Mouse (Mus musculus) embryonic facial prominence, embryonic 10.5 days (tissue): ENCODE data around the gene Twf2. TPM values are rescaled to one million over a fixed set of nuclear protein-coding genes. Genes with fewer than 3 reads are reported as not detected.
A peak's percentile ranks its signal among the peaks of the same experiment; 100 is the strongest.

Source experiments
- DNase-seq: peaks from one replicate; pipeline ENCODE4 v3.0.0-alpha.2; 2017; ENCODE audit warnings: low spot score
- H3K27ac ChIP-seq: fragments of 300-500 bp; sonication (generic); replicated peaks from 2 replicates; pipeline ENCODE4 v1.5.1; 2016; ENCODE audit warnings: mild to moderate bottlenecking
- H3K27me3 ChIP-seq: fragments of 300-500 bp; sonication (generic); replicated peaks from 2 replicates; pipeline ENCODE4 v1.6.1; 2016; ENCODE audit warnings: low read depth, mild to moderate bottlenecking; ENCODE audit not compliant: poor library complexity, severe bottlenecking
- H3K36me3 ChIP-seq: fragments of 300-500 bp; sonication (generic); replicated peaks from 2 replicates; pipeline ENCODE4 v1.6.1; 2016; ENCODE audit warnings: mild to moderate bottlenecking, moderate library complexity
- H3K4me1 ChIP-seq: fragments of 300-500 bp; sonication (generic); 2 replicates; pipeline ENCODE4 v1.6.1; 2016
- H3K4me3 ChIP-seq: fragments of 300-500 bp; sonication (generic); 2 replicates; pipeline ENCODE4 v1.5.1; 2016; ENCODE audit warnings: mild to moderate bottlenecking, moderate library complexity
- H3K9me3 ChIP-seq: fragments of 300-500 bp; sonication (generic); 2 replicates; pipeline ENCODE4 v1.6.1; 2016; ENCODE audit warnings: mild to moderate bottlenecking
- WGBS: fragments of 180-500 bp; shearing (Covaris S2); methylation state at CpG from one replicate; pipeline ENCODE4 v1.1.7; 2016; 5-methylcytosine and 5-hydroxymethylcytosine counted together
- polyA plus RNA-seq: library from polyadenylated mRNA; unstranded; fragments of >200 nt; fragmentation: Nextera tagmentation; extraction: Ambion mirVana; gene quantifications from 2 replicates; pipeline ENCODE4 v1.2.1, GENCODE M21; 2016

Gene Twf2
- polyA plus RNA-seq, 1 experiment from 2014 or later, result 74.7 TPM

GRCm38 (mm10) chr9:106222261-106222851, 19.4 kb downstream of the Twf2 start, which contains the start of gene Tlr9:
Gene Tlr9 (plus strand): TSS chr9:106222598.
- 80% methylated on average over 4 of the region's 4 CpGs for WGBS

DNA sequence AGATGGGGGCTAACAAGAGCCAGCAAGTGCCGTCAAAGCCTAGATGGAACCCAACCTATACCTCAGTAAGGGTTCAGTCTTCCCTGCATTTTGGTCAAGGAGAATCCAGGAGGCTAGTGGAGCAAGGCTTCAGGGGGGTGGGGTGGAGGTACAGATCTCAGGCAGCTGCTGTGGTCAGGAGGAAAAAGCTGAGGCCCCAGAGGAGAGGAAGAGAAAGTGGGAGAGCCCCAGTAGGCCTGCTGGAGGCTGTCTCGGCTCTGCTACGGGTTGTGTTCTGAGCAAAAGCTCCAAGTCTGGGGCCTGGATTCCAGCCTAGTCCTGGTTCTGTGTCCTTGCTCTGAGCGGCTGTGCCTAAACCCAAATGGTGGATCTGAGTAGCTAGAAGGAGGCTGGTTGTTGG, 20.1 kb downstream of the Twf2 start:
- no peaks in the 10 kb centered on the region for H3K9me3 ChIP-seq
- H3K27me3 ChIP-seq, result peaks cover 39% of the 10 kb centered on the region
- WGBS, result 91% methylated on average over 4 of the region's 4 CpGs
- no peak overlapping the region for H3K27ac ChIP-seq
- DNase-seq, result no peak
- no peak overlapping the region for H3K4me3 ChIP-seq
- H3K36me3 ChIP-seq, result no peaks in the 10 kb centered on the region
- peaks cover 16% of the 10 kb centered on the region for H3K4me1 ChIP-seq

More at GRCm38 (mm10) chr9:106222261-106222851, 19.4 kb downstream of the Twf2 start, which contains the start of gene Tlr9:
- Histone ChIP-seq H3K4me3 (no peak within 1 kb of the TSS), H3K27me3 (peaks cover 37% of the 10 kb centered on the region), H3K9me3 (no peaks in the 10 kb centered on the region), H3K4me1 (peaks cover 16% of the 10 kb centered on the region), H3K27ac (no peak within 1 kb of the TSS), H3K36me3 (no peaks in the 10 kb centered on the region)
- DNase-seq, result no peak

DNA sequence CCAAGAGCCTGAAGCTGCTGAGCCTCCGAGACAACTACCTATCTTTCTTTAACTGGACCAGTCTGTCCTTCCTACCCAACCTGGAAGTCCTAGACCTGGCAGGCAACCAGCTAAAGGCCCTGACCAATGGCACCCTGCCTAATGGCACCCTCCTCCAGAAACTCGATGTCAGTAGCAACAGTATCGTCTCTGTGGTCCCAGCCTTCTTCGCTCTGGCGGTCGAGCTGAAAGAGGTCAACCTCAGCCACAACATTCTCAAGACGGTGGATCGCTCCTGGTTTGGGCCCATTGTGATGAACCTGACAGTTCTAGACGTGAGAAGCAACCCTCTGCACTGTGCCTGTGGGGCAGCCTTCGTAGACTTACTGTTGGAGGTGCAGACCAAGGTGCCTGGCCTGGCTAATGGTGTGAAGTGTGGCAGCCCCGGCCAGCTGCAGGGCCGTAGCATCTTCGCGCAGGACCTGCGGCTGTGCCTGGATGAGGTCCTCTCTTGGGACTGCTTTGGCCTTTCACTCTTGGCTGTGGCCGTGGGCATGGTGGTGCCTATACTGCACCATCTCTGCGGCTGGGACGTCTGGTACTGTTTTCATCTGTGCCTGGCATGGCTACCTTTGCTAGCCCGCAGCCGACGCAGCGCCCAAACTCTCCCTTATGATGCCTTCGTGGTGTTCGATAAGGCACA, 22.7 kb downstream of the Twf2 start:
- H3K4me1 ChIP-seq, result peaks cover 20% of the 10 kb centered on the region
- peak overlapping the region; percentile 57 for H3K4me3 ChIP-seq
- 61% methylated on average over 24 of the region's 24 CpGs for WGBS
- no peak for DNase-seq
- peaks cover 39% of the 10 kb centered on the region for H3K27me3 ChIP-seq
- peak overlapping the region; percentile 67 for H3K27ac ChIP-seq
- no peaks in the 10 kb centered on the region for H3K9me3 ChIP-seq
- no peaks in the 10 kb centered on the region for H3K36me3 ChIP-seq

GRCm38 (mm10) chr9:106226151-106226682, 23.3 kb downstream of the Twf2 start:
- 6% methylated on average over 34 of the region's 34 CpGs for WGBS
- Histone ChIP-seq H3K27me3 (peaks cover 39% of the 10 kb centered on the region), H3K9me3 (no peaks in the 10 kb centered on the region), H3K27ac (peak overlapping the region; percentile 67), H3K4me1 (peaks cover 20% of the 10 kb centered on the region), H3K36me3 (no peaks in the 10 kb centered on the region), H3K4me3 (peak overlapping the region; percentile 57)
- DNase-seq, result peak; percentile 63

DNA sequence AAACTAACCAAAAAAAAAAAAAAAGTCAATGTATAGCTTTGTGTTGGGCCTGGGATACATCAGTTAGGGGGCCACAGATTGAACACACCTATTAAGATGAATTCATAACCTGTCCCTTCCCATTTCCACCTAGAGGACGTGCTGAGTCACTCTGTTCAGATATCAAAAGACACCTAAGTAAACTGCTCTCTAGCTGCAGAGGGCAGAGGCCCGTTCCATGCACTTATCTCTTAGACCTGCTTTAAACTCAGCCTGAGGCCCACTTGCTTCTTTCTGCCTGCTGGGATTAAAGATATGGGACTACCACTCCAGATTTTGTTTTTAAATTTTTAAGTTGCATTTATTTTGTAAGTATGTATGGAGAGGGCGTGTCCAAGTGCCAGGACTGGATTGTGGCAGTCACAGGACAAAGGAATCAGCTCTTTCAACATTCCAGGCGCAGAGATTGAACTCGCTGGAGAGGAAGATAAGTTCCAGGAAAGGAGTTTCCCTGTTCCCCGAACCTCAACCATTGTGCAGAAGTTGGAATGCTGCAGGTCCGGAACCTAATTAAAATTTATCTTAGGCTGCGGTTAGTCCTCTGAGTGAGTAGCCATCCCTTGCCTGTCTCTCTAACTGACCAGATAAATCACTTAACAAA, 25.0 kb downstream of the Twf2 start:
- no peak overlapping the region for H3K4me3 ChIP-seq
- no peak for DNase-seq
- H3K27ac ChIP-seq, result no peak overlapping the region
- 76% methylated on average over 8 of the region's 8 CpGs for WGBS
- peaks cover 20% of the 10 kb centered on the region for H3K4me1 ChIP-seq
- H3K9me3 ChIP-seq, result no peaks in the 10 kb centered on the region
- peaks cover 39% of the 10 kb centered on the region for H3K27me3 ChIP-seq
- H3K36me3 ChIP-seq, result peaks cover 12% of the 10 kb centered on the region

DNA sequence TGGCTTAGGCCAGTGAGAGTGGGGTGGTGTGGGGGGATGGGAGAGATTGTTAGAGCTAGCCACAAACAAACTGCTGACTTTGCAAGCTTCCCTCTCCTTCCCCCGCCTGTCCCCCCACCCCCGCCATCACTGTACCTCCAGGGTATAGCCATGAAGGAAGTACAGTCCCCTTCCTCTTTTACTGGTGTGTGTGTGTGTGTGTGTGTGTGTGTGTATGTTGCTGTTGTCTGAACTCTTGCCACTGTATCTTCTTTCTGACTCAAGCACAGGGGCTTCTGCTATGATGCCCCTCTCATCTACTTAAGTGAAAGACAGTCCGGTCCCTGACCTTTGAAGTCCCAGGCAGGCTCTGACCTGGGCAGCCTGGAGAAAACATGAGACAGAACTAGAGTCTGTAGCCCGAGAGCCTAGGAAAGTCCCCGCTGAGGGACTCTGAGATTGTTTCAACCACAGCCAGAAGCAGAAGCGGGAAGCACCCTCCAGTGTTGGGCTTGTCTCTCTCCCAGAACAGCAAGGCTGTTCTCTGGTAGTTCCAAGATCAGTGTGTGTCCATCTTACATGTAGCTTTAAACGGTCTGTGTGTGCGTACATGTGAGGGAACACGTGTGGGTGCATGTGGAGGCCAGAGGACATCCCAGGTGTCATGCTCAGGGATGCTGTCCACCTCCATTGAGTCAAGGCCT, 27.3 kb downstream of the Twf2 start:
- no peak overlapping the region for H3K4me3 ChIP-seq
- no peaks in the 10 kb centered on the region for H3K9me3 ChIP-seq
- peaks cover 34% of the 10 kb centered on the region for H3K36me3 ChIP-seq
- 79% methylated on average over 9 of the region's 9 CpGs for WGBS
- no peak overlapping the region; the same call in 1 of the 2 replicates for H3K27ac ChIP-seq
- H3K27me3 ChIP-seq, result peaks cover 23% of the 10 kb centered on the region
- peaks cover 20% of the 10 kb centered on the region for H3K4me1 ChIP-seq
- no peak for DNase-seq

GRCm38 (mm10) chr9:106230734-106231106, 27.8 kb downstream of the Twf2 start:
- WGBS, result 63% methylated on average over 3 of the region's 3 CpGs
- peaks cover 19% of the 10 kb centered on the region for H3K4me1 ChIP-seq
- no peak overlapping the region; the same call in 1 of the 2 replicates for H3K27ac ChIP-seq
- DNase-seq, result no peak
- no peaks in the 10 kb centered on the region for H3K9me3 ChIP-seq
- peaks cover 40% of the 10 kb centered on the region for H3K36me3 ChIP-seq
- H3K27me3 ChIP-seq, result peaks cover 18% of the 10 kb centered on the region
- H3K4me3 ChIP-seq, result no peak overlapping the region

GRCm38 (mm10) chr9:106231220-106231619, 28.3 kb downstream of the Twf2 start:
- H3K36me3 ChIP-seq, result peaks cover 45% of the 10 kb centered on the region
- no peak for DNase-seq
- peaks cover 14% of the 10 kb centered on the region for H3K4me1 ChIP-seq
- no peak overlapping the region for H3K4me3 ChIP-seq
- 83% methylated on average over 7 of the region's 7 CpGs for WGBS
- H3K9me3 ChIP-seq, result no peaks in the 10 kb centered on the region
- H3K27ac ChIP-seq, result no peak overlapping the region
- H3K27me3 ChIP-seq, result peaks cover 13% of the 10 kb centered on the region

GRCm38 (mm10) chr9:106231816-106232215, 28.9 kb downstream of the Twf2 start:
- H3K4me1 ChIP-seq, result peaks cover 8% of the 10 kb centered on the region
- H3K9me3 ChIP-seq, result no peaks in the 10 kb centered on the region
- no peak overlapping the region for H3K27ac ChIP-seq
- DNase-seq, result no peak
- H3K27me3 ChIP-seq, result peaks cover 7% of the 10 kb centered on the region
- 85% methylated on average over 4 of the region's 4 CpGs for WGBS
- peaks cover 51% of the 10 kb centered on the region for H3K36me3 ChIP-seq
- no peak overlapping the region for H3K4me3 ChIP-seq

- DNase-seq, result no peak
- Histone ChIP-seq H3K4me3 (no peak overlapping the region), H3K27me3 (no peaks in the 10 kb centered on the region), H3K4me1 (0 out of 2 replicates have a peak, but pooled peaks cover 4% of the 10 kb centered on the region), H3K9me3 (no peaks in the 10 kb centered on the region), H3K36me3 (peaks cover 62% of the 10 kb centered on the region), H3K27ac (no peak overlapping the region)
- WGBS, result 94% methylated on average over 3 of the region's 3 CpGs
These were observed 30.0 kb downstream of the Twf2 start for GRCm38 (mm10) chr9:106232956-106233355.

- Histone ChIP-seq H3K36me3 (peaks cover 72% of the 10 kb centered on the region), H3K4me3 (no peak overlapping the region), H3K9me3 (no peaks in the 10 kb centered on the region), H3K27ac (no peak overlapping the region), H3K4me1 (0 out of 2 replicates have a peak, but pooled peaks cover 4% of the 10 kb centered on the region), H3K27me3 (no peaks in the 10 kb centered on the region)
- 89% methylated on average over 6 of the region's 6 CpGs for WGBS
- DNase-seq, result no peak
These were observed 31.0 kb downstream of the Twf2 start for GRCm38 (mm10) chr9:106233953-106234352.

- Histone ChIP-seq H3K36me3 (peaks cover 86% of the 10 kb centered on the region), H3K27me3 (no peaks in the 10 kb centered on the region), H3K9me3 (no peaks in the 10 kb centered on the region), H3K4me1 (0 out of 2 replicates have a peak, but pooled peaks cover under 1% of the 10 kb centered on the region), H3K27ac (no peak overlapping the region), H3K4me3 (no peak overlapping the region)
- DNase-seq, result no peak
- 93% methylated on average over 23 of the region's 23 CpGs for WGBS
These were observed 32.4 kb downstream of the Twf2 start for GRCm38 (mm10) chr9:106235194-106235830.
